Mouse (Mus musculus) G1E (cell line): ENCODE data around the gene Ubr1. TPM values are rescaled to one million over a fixed set of nuclear protein-coding genes. Genes with fewer than 3 reads are reported as not detected.

Experiments used
- ATAC-seq: 2 replicates; pipeline ENCODE4 v1.8.0; 2016; ENCODE audit warnings: mild to moderate bottlenecking; ENCODE audit not compliant: insufficient number of reproducible peaks, poor library complexity, low FRiP score, severe bottlenecking; ENCODE audit errors: extremely low read depth
- DNase-seq: peaks from one replicate; pipeline ENCODE4 v3.0.0; 2012; ENCODE audit warnings: low spot score
- H3K27me3 ChIP-seq: 2 replicates; pipeline ENCODE4 v1.6.1; 2012; ENCODE audit warnings: mild to moderate bottlenecking, low read length, inconsistent platforms; ENCODE audit not compliant: insufficient read depth
- H3K36me3 ChIP-seq: replicated peaks from 2 replicates; pipeline ENCODE3; 2012; ENCODE audit warnings: mild to moderate bottlenecking, inconsistent platforms
- H3K4me1 ChIP-seq: 2 replicates; pipeline ENCODE4 v1.6.1; 2012; ENCODE audit warnings: low read depth, low read length, inconsistent platforms, mixed read lengths; ENCODE audit not compliant: insufficient read depth
- H3K4me3 ChIP-seq: 2 replicates; pipeline ENCODE4 v1.5.1; 2012; ENCODE audit warnings: low read depth, mild to moderate bottlenecking, inconsistent platforms, low read length, moderate library complexity, mixed read lengths
- H3K9me3 ChIP-seq: replicated peaks from 2 replicates; pipeline ENCODE4 v1.6.1; 2012; ENCODE audit warnings: inconsistent platforms
- CTCF ChIP-seq: IDR thresholded peaks from 2 replicates; pipeline ENCODE4 v1.5.1; 2012; ENCODE audit warnings: low read depth, low read length, inconsistent platforms, mixed read lengths
- GATA1 ChIP-seq: IDR thresholded peaks from 2 replicates; pipeline ENCODE4 v1.6.1; 2012; ENCODE audit warnings: borderline replicate concordance, low read length, inconsistent platforms, mixed read lengths
- GATA2 ChIP-seq: IDR thresholded peaks from 2 replicates; pipeline ENCODE4 v1.6.1; 2012; ENCODE audit warnings: low read depth, low read length, inconsistent platforms, borderline replicate concordance
- POLR2AphosphoS5 ChIP-seq: IDR thresholded peaks from 2 replicates; pipeline ENCODE4 v1.6.1; 2012; ENCODE audit warnings: low read depth, low read length, inconsistent platforms; ENCODE audit not compliant: insufficient replicate concordance
- TAL1 ChIP-seq: conservative IDR thresholded peaks from 2 replicates; pipeline ENCODE4 v1.6.1; 2012; ENCODE audit warnings: low read depth, low read length, inconsistent platforms, mixed read lengths
- polyA plus RNA-seq: library from polyadenylated mRNA; stranded (reverse); fragments of >175 nt; gene quantifications from 2 replicates; pipeline ENCODE4 v1.2.3, GENCODE M21; 2012
- total RNA-seq, 2 experiments: library from RNA; stranded (forward) in 1 of 2; stranded (reverse) in 1 of 2; fragments of 200-1000 nt in 1 of 2; fragments of >200 nt in 1 of 2; fragmentation: Nextera tagmentation in 1 of 2; gene quantifications; 2 replicates each; pipeline ENCODE4 v1.2.3; 2014 to 2017

Ubr1 gene
- total and polyA plus RNA-seq, 3 experiments = 26.5 to 49.4 (median 33.2) TPM

- ATAC-seq (no peak), DNase-seq (peak; percentile 10)
- Histone ChIP-seq H3K4me1 (peaks cover 31% of the 10 kb centered on the region), H3K9me3 (no peaks in the 10 kb centered on the region), H3K36me3 (peaks cover 19% of the 10 kb centered on the region), H3K4me3 (peak overlapping the region; percentile 89), H3K27me3 (no peaks in the 10 kb centered on the region)
- no peak for TF ChIP-seq GATA1
- TF ChIP-seq TAL1 = no peak
- TF ChIP-seq GATA2 = no peak
- no peak for TF ChIP-seq POLR2AphosphoS5
- no peak for TF ChIP-seq CTCF
Observed at GRCm38 (mm10) chr2:120970045-120970539, 423 bp downstream of the Ubr1 start.

GRCm38 (mm10) chr2:120965486-120965885 lies 5.0 kb downstream of the Ubr1 start:
- no peaks in the 10 kb centered on the region for H3K9me3 ChIP-seq
- H3K27me3 ChIP-seq = no peaks in the 10 kb centered on the region
- no peak for DNase-seq
- ATAC-seq = no peak
- TF ChIP-seq CTCF = no peak
- TF ChIP-seq GATA2 = no peak
- TF ChIP-seq GATA1 = no peak
- no peak for TF ChIP-seq TAL1
- TF ChIP-seq POLR2AphosphoS5 = no peak
- H3K4me3 ChIP-seq = no peak overlapping the region
- peaks cover 29% of the 10 kb centered on the region for H3K36me3 ChIP-seq
- peaks cover 21% of the 10 kb centered on the region for H3K4me1 ChIP-seq

- DNase-seq (no peak), ATAC-seq (no peak)
- Histone ChIP-seq H3K4me3 (no peak overlapping the region), H3K27me3 (no peaks in the 10 kb centered on the region), H3K9me3 (no peaks in the 10 kb centered on the region), H3K4me1 (peaks cover 9% of the 10 kb centered on the region; the same call in 1 of the 2 replicates), H3K36me3 (peaks cover 47% of the 10 kb centered on the region)
- TF ChIP-seq CTCF (no peak), GATA2 (no peak)
Observed at GRCm38 (mm10) chr2:120963110-120963509, 7.4 kb downstream of the Ubr1 start.

GRCm38 (mm10) chr2:120960261-120960660 lies 10.3 kb downstream of the Ubr1 start:
- no peak overlapping the region for H3K4me3 ChIP-seq
- H3K36me3 ChIP-seq = peaks cover 40% of the 10 kb centered on the region
- ATAC-seq = no peak
- H3K9me3 ChIP-seq = no peaks in the 10 kb centered on the region
- DNase-seq = no peak
- no peaks in the 10 kb centered on the region for H3K27me3 ChIP-seq
- H3K4me1 ChIP-seq = no peaks in the 10 kb centered on the region
- TF ChIP-seq POLR2AphosphoS5 = no peak
- TF ChIP-seq GATA1 = no peak
- TF ChIP-seq GATA2 = no peak
- TF ChIP-seq TAL1 = no peak
- TF ChIP-seq CTCF = no peak

- Histone ChIP-seq H3K27me3 (no peaks in the 10 kb centered on the region), H3K4me1 (no peaks in the 10 kb centered on the region), H3K9me3 (no peaks in the 10 kb centered on the region), H3K4me3 (no peak overlapping the region), H3K36me3 (peaks cover 44% of the 10 kb centered on the region)
- ATAC-seq (no peak), DNase-seq (no peak)
- TF ChIP-seq CTCF = no peak
Observed at GRCm38 (mm10) chr2:120959827-120960226, 10.7 kb downstream of the Ubr1 start.

- TF ChIP-seq TAL1 (no peak), GATA1 (no peak), CTCF (no peak), POLR2AphosphoS5 (no peak), GATA2 (no peak)
- Histone ChIP-seq H3K9me3 (no peaks in the 10 kb centered on the region), H3K27me3 (no peaks in the 10 kb centered on the region), H3K36me3 (peaks cover 48% of the 10 kb centered on the region), H3K4me3 (no peak overlapping the region), H3K4me1 (no peaks in the 10 kb centered on the region)
- DNase-seq (no peak), ATAC-seq (no peak)
Observed at GRCm38 (mm10) chr2:120959363-120959762, 11.2 kb downstream of the Ubr1 start.

- Histone ChIP-seq H3K4me3 (no peak overlapping the region), H3K27me3 (no peaks in the 10 kb centered on the region), H3K36me3 (peaks cover 66% of the 10 kb centered on the region), H3K4me1 (no peaks in the 10 kb centered on the region), H3K9me3 (no peaks in the 10 kb centered on the region)
- no peak for TF ChIP-seq TAL1
- no peak for TF ChIP-seq POLR2AphosphoS5
- TF ChIP-seq CTCF = no peak
- TF ChIP-seq GATA2 = no peak
- TF ChIP-seq GATA1 = no peak
- no peak for DNase-seq
- ATAC-seq = no peak
Observed at GRCm38 (mm10) chr2:120952176-120952938, 18.2 kb downstream of the Ubr1 start.
